Mouse (Mus musculus) heart, adult 2 months (tissue): ENCODE measurements around the gene Cacna1s.

Experiments used
- CTCF ChIP-seq: fragments of 200-600 bp; IDR thresholded peaks from 2 replicates; pipeline ENCODE4 v1.8.1; 2022; ENCODE audit warnings: antibody characterized with exemption, mild to moderate bottlenecking, moderate library complexity
- EP300 ChIP-seq: fragments of 200-500 bp; IDR thresholded peaks from 2 replicates; pipeline ENCODE4 v1.6.1; 2011; ENCODE audit warnings: low read depth, low read length, control low read depth; ENCODE audit not compliant: insufficient read depth

DNA sequence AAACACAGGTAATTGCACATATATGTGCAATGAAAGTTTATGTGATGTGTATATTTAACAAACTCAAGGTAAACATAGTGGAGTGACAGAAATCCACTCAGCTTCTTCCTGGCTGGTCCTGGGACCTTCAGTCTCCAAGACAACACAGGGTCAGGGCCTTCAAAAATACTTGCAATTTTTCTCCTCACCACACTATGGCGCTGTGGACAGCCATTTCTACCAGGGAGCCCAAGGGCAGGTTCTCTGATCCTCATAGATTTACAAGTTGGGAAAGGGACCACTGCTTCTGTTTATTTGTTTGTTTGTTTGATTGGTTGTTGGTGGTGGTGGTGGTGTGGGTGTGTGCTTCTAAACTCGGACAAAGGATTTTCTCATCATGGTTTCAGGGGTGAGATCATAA lies 5.1 kb upstream of the Cacna1s start:
- TF ChIP-seq EP300 (no peak), CTCF (peak; percentile 55)
